Mouse (Mus musculus): ENCODE data around the gene Kcnk5.

- TF ChIP-seq POLR2AphosphoS2 (IDR thresholded peaks at IDR 0.05; ENCODE audit: low read depth, low read length) (no peak), POLR2A (IDR thresholded peaks at IDR 0.05; ENCODE audit: low read depth, low read length) (no peak), CTCF (conservative IDR thresholded peaks at IDR 0.05 in 1 of 2, IDR thresholded peaks at IDR 0.05 in 1 of 2; ENCODE audit: low read depth in 2 of 2, low read length in 2 of 2) (no peak), PAX5 (IDR thresholded peaks at IDR 0.05; ENCODE audit: low read length) (no peak), CHD2 (IDR thresholded peaks at IDR 0.05; ENCODE audit: low read length) (no peak), EP300 (IDR thresholded peaks at IDR 0.05; ENCODE audit: low read length) (peak; percentile 26; the same call in 1 of the 2 replicates), RCOR1 (conservative IDR thresholded peaks at IDR 0.05; ENCODE audit: low read depth, low read length) (no peak), JUND (conservative IDR thresholded peaks at IDR 0.05; ENCODE audit: low read depth, low read length) (no peak)
Measured at GRCm38 (mm10) chr14:20168054-20168453, 13.6 kb downstream of the Kcnk5 start.

All from CH12.LX (cell line).